Mouse (Mus musculus): ENCODE results near the gene Arhgef12. TPM values are rescaled to one million over a fixed set of nuclear protein-coding genes. Genes with fewer than 3 reads are reported as not detected.

Gene Arhgef12
- polyA plus RNA-seq, 1 experiment from 2014 or later: 6.6 TPM

- H3K36me3 ChIP-seq (ENCODE audit: control insufficient read depth, insufficient read depth, low read length): peaks cover 3% of the 10 kb centered on the region; the same call in 1 of the 2 replicates
- 90% methylated on average over 9 of the region's 9 CpGs for WGBS
- H3K9ac ChIP-seq (ENCODE audit: low read length): no peak overlapping the region
These were observed 87.4 kb downstream of the Arhgef12 start for GRCm38 (mm10) chr9:43019656-43020055.

DNA sequence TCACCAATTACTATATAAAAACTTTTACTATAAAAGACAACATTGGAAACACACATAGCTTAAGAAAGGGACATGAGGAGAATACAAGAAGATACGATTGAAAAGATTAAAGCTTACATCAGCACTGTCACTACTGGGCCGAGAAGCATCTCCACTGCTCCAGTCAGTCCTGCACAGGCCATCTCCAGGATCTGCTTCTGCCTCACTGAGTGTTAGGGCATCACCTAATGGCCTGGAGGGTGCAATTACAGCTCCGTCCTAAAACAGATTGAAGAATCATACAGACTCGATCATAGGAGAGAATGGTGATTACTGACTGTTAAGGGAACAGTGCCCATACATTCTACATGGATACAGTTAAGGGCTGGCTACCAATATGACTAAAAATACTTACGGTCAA is 91.3 kb downstream of the Arhgef12 start:
- WGBS: 81% methylated on average over 5 of the region's 5 CpGs

More at GRCm38 (mm10) chr9:43019656-43020055, 87.4 kb downstream of the Arhgef12 start:
- Histone ChIP-seq H3K4me1 (replicated peaks; ENCODE audit: control insufficient read depth, insufficient read depth) (no peaks in the 10 kb centered on the region), H3K27ac (replicated peaks) (no peak overlapping the region), H3K4me3 (ENCODE audit: low read depth, low read length) (no peak overlapping the region), H3K4me2 (replicated peaks; ENCODE audit: low read depth) (no peak overlapping the region), H3K9me3 (ENCODE audit: control insufficient read depth, low read length) (no peaks in the 10 kb centered on the region), H3K27me3 (ENCODE audit: control insufficient read depth, insufficient read depth, low read length) (no peaks in the 10 kb centered on the region)
- no peak for ATAC-seq (ENCODE audit: low FRiP score, low TSS enrichment)
- TF ChIP-seq EP300 (optimal IDR thresholded peaks at IDR 0.05) (no peak), CTCF (IDR thresholded peaks at IDR 0.05; ENCODE audit: low read depth) (no peak)
- DNase-seq (ENCODE audit: low spot score): no peak

GRCm38 (mm10) chr9:43015366-43015765 is 91.7 kb downstream of the Arhgef12 start:
- no peaks in the 10 kb centered on the region for H3K4me1 ChIP-seq (replicated peaks; ENCODE audit: control insufficient read depth, insufficient read depth)
- no peak overlapping the region for H3K4me2 ChIP-seq (replicated peaks; ENCODE audit: low read depth)
- H3K27ac ChIP-seq (replicated peaks): no peak overlapping the region
- TF ChIP-seq EP300 (optimal IDR thresholded peaks at IDR 0.05): no peak
- TF ChIP-seq CTCF (IDR thresholded peaks at IDR 0.05; ENCODE audit: low read depth): no peak
- WGBS: 65% methylated on average over 2 of the region's 2 CpGs
- H3K9me3 ChIP-seq (ENCODE audit: control insufficient read depth, low read length): no peaks in the 10 kb centered on the region
- H3K27me3 ChIP-seq (ENCODE audit: control insufficient read depth, insufficient read depth, low read length): no peaks in the 10 kb centered on the region
- ATAC-seq (ENCODE audit: low FRiP score, low TSS enrichment) (no peak), DNase-seq (ENCODE audit: low spot score) (no peak)
- no peak overlapping the region for H3K4me3 ChIP-seq (ENCODE audit: low read depth, low read length)
- no peak overlapping the region for H3K9ac ChIP-seq (ENCODE audit: low read length)
- H3K36me3 ChIP-seq (ENCODE audit: control insufficient read depth, insufficient read depth, low read length): no peaks in the 10 kb centered on the region; the same call in 1 of the 2 replicates

More for the DNA sequence above, 91.3 kb downstream of the Arhgef12 start:
- Histone ChIP-seq H3K9ac (ENCODE audit: low read length) (no peak overlapping the region), H3K4me1 (replicated peaks; ENCODE audit: control insufficient read depth, insufficient read depth) (no peaks in the 10 kb centered on the region), H3K27ac (replicated peaks) (no peak overlapping the region), H3K27me3 (ENCODE audit: control insufficient read depth, insufficient read depth, low read length) (no peaks in the 10 kb centered on the region), H3K4me3 (ENCODE audit: low read depth, low read length) (no peak overlapping the region), H3K36me3 (ENCODE audit: control insufficient read depth, insufficient read depth, low read length) (peaks cover 3% of the 10 kb centered on the region; the same call in 1 of the 2 replicates), H3K4me2 (replicated peaks; ENCODE audit: low read depth) (no peak overlapping the region), H3K9me3 (ENCODE audit: control insufficient read depth, low read length) (no peaks in the 10 kb centered on the region)
- no peak for DNase-seq (ENCODE audit: low spot score)
- TF ChIP-seq CTCF (IDR thresholded peaks at IDR 0.05; ENCODE audit: low read depth) (peak; percentile 57), EP300 (optimal IDR thresholded peaks at IDR 0.05) (no peak)
- ATAC-seq (ENCODE audit: low FRiP score, low TSS enrichment): no peak

DNA sequence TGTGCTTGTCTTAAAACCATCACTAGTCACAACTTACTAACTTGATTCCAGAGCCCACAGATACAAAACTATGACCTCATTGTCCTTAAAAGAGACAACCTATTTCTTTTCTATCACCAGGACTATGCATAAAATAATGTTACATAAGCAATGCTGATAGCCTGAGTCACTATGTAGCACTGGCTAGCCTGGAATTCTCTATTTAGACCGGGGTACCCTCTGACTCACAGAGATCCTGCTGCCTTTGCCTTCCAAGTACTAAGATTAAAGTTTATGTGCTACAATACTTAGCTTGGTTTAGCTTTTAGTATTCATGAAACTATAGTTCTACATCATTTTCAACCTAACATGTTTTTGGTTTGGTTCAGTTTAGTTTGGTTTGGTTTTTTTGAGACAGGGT is 92.2 kb downstream of the Arhgef12 start:
- Histone ChIP-seq H3K9me3 (ENCODE audit: control insufficient read depth, low read length) (no peaks in the 10 kb centered on the region), H3K27me3 (ENCODE audit: control insufficient read depth, insufficient read depth, low read length) (no peaks in the 10 kb centered on the region), H3K36me3 (ENCODE audit: control insufficient read depth, insufficient read depth, low read length) (peaks cover 2% of the 10 kb centered on the region), H3K4me1 (replicated peaks; ENCODE audit: control insufficient read depth, insufficient read depth) (no peaks in the 10 kb centered on the region), H3K9ac (ENCODE audit: low read length) (no peak overlapping the region), H3K27ac (replicated peaks) (no peak overlapping the region), H3K4me2 (replicated peaks; ENCODE audit: low read depth) (no peak overlapping the region), H3K4me3 (ENCODE audit: low read depth, low read length) (no peak overlapping the region)
- DNase-seq (ENCODE audit: low spot score) (no peak), ATAC-seq (ENCODE audit: low FRiP score, low TSS enrichment) (no peak)
- 100% methylated on average over 1 of the region's 1 CpGs for WGBS
- TF ChIP-seq EP300 (optimal IDR thresholded peaks at IDR 0.05): no peak
- no peak for TF ChIP-seq CTCF (IDR thresholded peaks at IDR 0.05; ENCODE audit: low read depth)

DNA sequence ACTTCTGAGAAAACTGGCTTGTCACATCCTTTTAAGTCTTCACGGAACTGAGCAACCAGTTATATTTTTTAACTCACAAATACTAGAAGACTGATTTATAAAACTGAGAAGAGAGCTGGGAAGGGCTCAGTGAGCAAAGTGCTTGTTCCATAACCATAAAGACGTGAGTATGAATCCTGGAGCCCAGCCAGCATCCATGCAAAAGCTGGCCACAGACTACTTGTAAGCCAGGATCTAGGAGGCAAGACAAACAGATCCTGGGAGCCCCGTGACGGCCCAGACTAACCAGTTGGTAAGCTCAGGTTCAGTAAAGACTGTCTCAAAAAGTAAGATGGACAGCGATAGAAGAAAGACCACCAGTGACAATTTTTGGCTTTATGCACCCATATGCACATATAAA is 94.5 kb downstream of the Arhgef12 start:
- no peaks in the 10 kb centered on the region for H3K27me3 ChIP-seq (ENCODE audit: control insufficient read depth, insufficient read depth, low read length)
- no peak overlapping the region for H3K9ac ChIP-seq (ENCODE audit: low read length)
- no peak for ATAC-seq (ENCODE audit: low FRiP score, low TSS enrichment)
- DNase-seq (ENCODE audit: low spot score): no peak
- TF ChIP-seq EP300 (optimal IDR thresholded peaks at IDR 0.05) (no peak), CTCF (IDR thresholded peaks at IDR 0.05; ENCODE audit: low read depth) (no peak)
- H3K4me3 ChIP-seq (ENCODE audit: low read depth, low read length): no peak overlapping the region
- 56% methylated on average over 5 of the region's 5 CpGs for WGBS
- H3K27ac ChIP-seq (replicated peaks): no peak overlapping the region
- H3K4me1 ChIP-seq (replicated peaks; ENCODE audit: control insufficient read depth, insufficient read depth): no peaks in the 10 kb centered on the region
- H3K9me3 ChIP-seq (ENCODE audit: control insufficient read depth, low read length): no peaks in the 10 kb centered on the region
- H3K4me2 ChIP-seq (replicated peaks; ENCODE audit: low read depth): no peak overlapping the region
- peaks cover 5% of the 10 kb centered on the region for H3K36me3 ChIP-seq (ENCODE audit: control insufficient read depth, insufficient read depth, low read length)

DNA sequence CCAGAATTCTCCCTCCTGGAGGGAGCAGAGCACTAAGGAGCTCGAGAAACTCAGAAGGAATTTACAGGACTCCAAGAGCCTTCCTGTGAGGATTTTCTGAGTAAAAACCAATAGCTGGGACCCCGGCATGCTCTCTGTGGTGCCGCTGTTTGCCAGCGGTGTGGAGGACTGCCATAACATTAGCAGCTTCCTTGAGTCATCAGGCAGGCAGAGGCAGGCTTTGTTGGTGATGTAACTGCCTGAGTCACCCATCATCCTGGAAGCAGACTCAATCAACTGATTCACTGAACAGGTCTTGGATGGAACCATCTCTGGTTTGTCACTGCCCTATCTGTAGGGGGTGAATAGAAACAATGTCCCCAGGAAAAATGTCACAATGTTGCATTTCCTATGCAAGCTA is 96.0 kb downstream of the Arhgef12 start:
- H3K4me3 ChIP-seq (ENCODE audit: low read depth, low read length): no peak overlapping the region
- no peak overlapping the region for H3K9ac ChIP-seq (ENCODE audit: low read length)
- no peak overlapping the region for H3K4me2 ChIP-seq (replicated peaks; ENCODE audit: low read depth)
- TF ChIP-seq CTCF (IDR thresholded peaks at IDR 0.05; ENCODE audit: low read depth) (no peak), EP300 (optimal IDR thresholded peaks at IDR 0.05) (no peak)
- peaks cover 5% of the 10 kb centered on the region; the same call in 1 of the 2 replicates for H3K36me3 ChIP-seq (ENCODE audit: control insufficient read depth, insufficient read depth, low read length)
- DNase-seq (ENCODE audit: low spot score) (peak; percentile 23), ATAC-seq (ENCODE audit: low FRiP score, low TSS enrichment) (no peak)
- no peaks in the 10 kb centered on the region for H3K4me1 ChIP-seq (replicated peaks; ENCODE audit: control insufficient read depth, insufficient read depth)
- no peaks in the 10 kb centered on the region for H3K9me3 ChIP-seq (ENCODE audit: control insufficient read depth, low read length)
- H3K27ac ChIP-seq (replicated peaks): no peak overlapping the region
- 60% methylated on average over 4 of the region's 4 CpGs for WGBS
- no peaks in the 10 kb centered on the region for H3K27me3 ChIP-seq (ENCODE audit: control insufficient read depth, insufficient read depth, low read length)
